Mouse (Mus musculus) frontal cortex, adult 2 months (tissue): ENCODE data around the gene Ptprh. TPM values are rescaled to one million over a fixed set of nuclear protein-coding genes. Genes with fewer than 3 reads are reported as not detected.
"Not testable (repeated sequence)": the region's sequence is repeated elsewhere in the genome, so short reads cannot be mapped to it uniquely, and the experiment has no call there.

Source experiments
- DNase-seq, 2 experiments: peaks; one replicate each; pipeline ENCODE4 v3.0.0; 2022; ENCODE audit warnings: low spot score in 1 of 2; ENCODE audit errors: extremely low spot score in 1 of 2
- polyA plus RNA-seq: library from polyadenylated mRNA; depleted of rRNA; stranded (reverse); fragments of >200 nt; gene quantifications from 2 replicates; pipeline ENCODE4 v1.2.3, GENCODE M21; 2012

Gene Ptprh
- polyA plus RNA-seq, 1 experiment, result 1.00 TPM

- no peak for DNase-seq
Measured at GRCm38 (mm10) chr7:4611511-4611910, 7.7 kb upstream of the Ptprh start.

GRCm38 (mm10) chr7:4608002-4608401 is 4.2 kb upstream of the Ptprh start:
- no peak for DNase-seq

- no peak for DNase-seq
Measured at GRCm38 (mm10) chr7:4602969-4603368, 872 bp downstream of the Ptprh start.

- DNase-seq, result not testable (repeated sequence)
Measured at GRCm38 (mm10) chr7:4597046-4597445, 6.8 kb downstream of the Ptprh start.

- DNase-seq, result not testable (repeated sequence)
Measured at GRCm38 (mm10) chr7:4581481-4581880, 22.4 kb downstream of the Ptprh start.

GRCm38 (mm10) chr7:4572361-4572760 is 31.5 kb downstream of the Ptprh start:
- DNase-seq, result not testable (repeated sequence)

- no peak for DNase-seq
Measured at GRCm38 (mm10) chr7:4562660-4563059, 41.2 kb downstream of the Ptprh start.

- no peak for DNase-seq
Measured at GRCm38 (mm10) chr7:4557167-4557560, 46.7 kb downstream of the Ptprh start.

- DNase-seq, result peak; percentile 61 to 87
Measured at GRCm38 (mm10) chr7:4556256-4557166, 47.3 kb downstream of the Ptprh start.

GRCm38 (mm10) chr7:4547221-4547641 is 56.6 kb downstream of the Ptprh start, which contains the start of gene Syt5:
TSS of gene Syt5 (minus strand) at chr7:4547541.
- peak; percentile 50 to 75 for DNase-seq

- peak; percentile 95 to 97 for DNase-seq
Measured at GRCm38 (mm10) chr7:4546591-4547131, 57.2 kb downstream of the Ptprh start.

GRCm38 (mm10) chr7:4546050-4546449 is 57.8 kb downstream of the Ptprh start:
- peak in 1 of 2 experiments; percentile 30 for DNase-seq

- DNase-seq, result no peak
Measured at GRCm38 (mm10) chr7:4542013-4542412, 61.8 kb downstream of the Ptprh start.

GRCm38 (mm10) chr7:4541344-4541743 is 62.5 kb downstream of the Ptprh start:
- DNase-seq, result no peak

- no peak for DNase-seq
Measured at GRCm38 (mm10) chr7:4539019-4539418, 64.8 kb downstream of the Ptprh start.

GRCm38 (mm10) chr7:4537181-4537580 is 66.7 kb downstream of the Ptprh start:
- DNase-seq, result no peak

GRCm38 (mm10) chr7:4536369-4536768 is 67.5 kb downstream of the Ptprh start:
- no peak for DNase-seq

- no peak for DNase-seq
Measured at GRCm38 (mm10) chr7:4532005-4532729, 71.7 kb downstream of the Ptprh start, which contains the start of gene Dnaaf3. TSS of gene Dnaaf3 (minus strand) at chr7:4532453.

- not testable (repeated sequence) for DNase-seq
Measured at GRCm38 (mm10) chr7:4530166-4530565, 73.7 kb downstream of the Ptprh start.

GRCm38 (mm10) chr7:4527302-4527689 is 76.5 kb downstream of the Ptprh start:
- no peak for DNase-seq
